Mouse (Mus musculus) heart, postnatal 0 days (tissue): ENCODE data around the gene Ralgps1. TPM values are rescaled to one million over a fixed set of nuclear protein-coding genes. Genes with fewer than 3 reads are reported as not detected.
A peak's percentile ranks its signal among the peaks of the same experiment; 100 is the strongest.

Experiments
- ATAC-seq: fragments of 200-750 bp; cut with Nextera tagmentation; 2 replicates; pipeline ENCODE4 v1.8.0; 2017; ENCODE audit warnings: low read depth, moderate number of reproducible peaks, moderate library complexity; ENCODE audit not compliant: insufficient read depth
- DNase-seq: peaks from one replicate; pipeline ENCODE4 v3.0.0-alpha.2; 2016; ENCODE audit warnings: low spot score
- H3K27ac ChIP-seq: fragments of 300-500 bp; sonication (generic); 2 replicates; pipeline ENCODE4 v1.5.1; 2014; ENCODE audit warnings: low read depth, mild to moderate bottlenecking
- H3K27me3 ChIP-seq: fragments of 300-500 bp; sonication (generic); 2 replicates; pipeline ENCODE4 v1.6.1; 2014; ENCODE audit warnings: low read length, mixed read lengths; ENCODE audit not compliant: control insufficient read depth, insufficient read depth
- H3K36me3 ChIP-seq: fragments of 300-500 bp; sonication (generic); replicated peaks from 2 replicates; pipeline ENCODE4 v1.6.1; 2014; ENCODE audit warnings: low read length, mixed read lengths; ENCODE audit not compliant: control insufficient read depth, insufficient read depth
- H3K4me1 ChIP-seq: fragments of 300-500 bp; sonication (generic); 2 replicates; pipeline ENCODE4 v1.6.1; 2014; ENCODE audit warnings: antibody characterized with exemption; ENCODE audit not compliant: control insufficient read depth, insufficient read depth
- H3K4me2 ChIP-seq: fragments of 300-500 bp; sonication (generic); 2 replicates; pipeline ENCODE4 v1.6.1; 2014; ENCODE audit warnings: low read depth, mild to moderate bottlenecking, low read length, moderate library complexity
- H3K4me3 ChIP-seq: fragments of 300-500 bp; sonication (generic); 2 replicates; pipeline ENCODE4 v1.5.1; 2014; ENCODE audit warnings: low read depth, low read length
- H3K9ac ChIP-seq: fragments of 300-500 bp; sonication (generic); replicated peaks from 2 replicates; pipeline ENCODE4 v1.6.1; 2014; ENCODE audit warnings: low read depth, low read length, mixed read lengths
- H3K9me3 ChIP-seq: fragments of 300-500 bp; sonication (generic); replicated peaks from 2 replicates; pipeline ENCODE4 v1.6.1; 2016; ENCODE audit warnings: low read length; ENCODE audit not compliant: control insufficient read depth
- CTCF ChIP-seq: IDR thresholded peaks from 2 replicates; pipeline ENCODE4 v1.5.1; 2016; ENCODE audit warnings: antibody characterized with exemption, control low read depth, low read depth
- EP300 ChIP-seq: IDR thresholded peaks from 2 replicates; pipeline ENCODE4 v1.6.1; 2016; ENCODE audit warnings: antibody characterized with exemption, low read depth
- WGBS: fragments of 180-500 bp; shearing (Covaris S2); extraction: QIAGEN DNeasy Blood & Tissue Kit; methylation state at CpG from one replicate; pipeline ENCODE4 v1.1.7; 2014; 5-methylcytosine and 5-hydroxymethylcytosine counted together
- polyA plus RNA-seq: library from polyadenylated mRNA; unstranded; fragments of >200 nt; fragmentation: Nextera tagmentation; extraction: Ambion mirVana; gene quantifications from 2 replicates; pipeline ENCODE4 v1.2.1, GENCODE M21; 2015
- total RNA-seq: library from RNA; depleted of rRNA; stranded (reverse); fragments of >200 nt; gene quantifications from 2 replicates; pipeline ENCODE4 v1.2.3, GENCODE M21; 2014; ENCODE audit warnings: low replicate concordance

The Ralgps1 gene
- total and polyA plus RNA-seq, 2 experiments from 2014 or later, result 3.2 to 6.9 TPM

DNA sequence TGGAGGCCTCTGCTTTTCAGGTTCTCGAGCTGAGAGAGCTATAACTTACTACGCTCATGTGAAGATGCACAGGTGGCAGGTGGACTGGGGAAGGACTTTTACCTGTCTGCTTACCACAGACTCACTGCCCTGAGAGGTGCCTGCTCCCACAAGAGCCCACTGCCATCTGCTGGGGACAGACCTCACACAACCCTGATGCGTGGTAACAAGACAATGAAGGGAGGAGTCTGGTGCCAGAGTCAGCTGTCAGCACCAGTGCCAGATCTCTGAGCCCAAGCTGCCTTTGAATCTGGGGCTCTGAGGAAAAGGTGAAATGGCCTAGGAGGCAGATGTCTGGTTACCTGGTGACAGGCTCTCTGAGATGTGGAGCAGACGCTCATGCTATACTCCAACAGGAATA is 136.4 kb downstream of the Ralgps1 start:
- H3K4me1 ChIP-seq, result peaks cover 16% of the 10 kb centered on the region
- 68% methylated on average over 4 of the region's 4 CpGs for WGBS
- DNase-seq, result no peak
- TF ChIP-seq CTCF (peak; percentile 64), EP300 (no peak)
- H3K9ac ChIP-seq, result no peak overlapping the region
- no peak overlapping the region for H3K4me3 ChIP-seq
- no peak overlapping the region for H3K27ac ChIP-seq
- no peaks in the 10 kb centered on the region for H3K27me3 ChIP-seq
- H3K36me3 ChIP-seq, result peaks cover 24% of the 10 kb centered on the region
- no peaks in the 10 kb centered on the region for H3K9me3 ChIP-seq
- ATAC-seq, result 0 out of 2 replicates have a peak, but pooled peaks have one; percentile 59
- no peak overlapping the region for H3K4me2 ChIP-seq

- DNase-seq, result no peak
- peaks cover 32% of the 10 kb centered on the region for H3K36me3 ChIP-seq
- H3K27me3 ChIP-seq, result no peaks in the 10 kb centered on the region
- H3K4me2 ChIP-seq, result no peak overlapping the region
- H3K4me1 ChIP-seq, result peaks cover 16% of the 10 kb centered on the region
- 70% methylated on average over 5 of the region's 5 CpGs for WGBS
- H3K4me3 ChIP-seq, result no peak overlapping the region
- 0 out of 2 replicates have a peak overlapping the region, but pooled peaks have one; percentile 4 for H3K27ac ChIP-seq
- TF ChIP-seq EP300, result no peak
- TF ChIP-seq CTCF, result no peak
- H3K9ac ChIP-seq, result no peak overlapping the region
- H3K9me3 ChIP-seq, result no peaks in the 10 kb centered on the region
- ATAC-seq, result no peak
These were observed 137.4 kb downstream of the Ralgps1 start for GRCm38 (mm10) chr2:33233856-33234255.

GRCm38 (mm10) chr2:33232782-33233570 is 138.3 kb downstream of the Ralgps1 start:
- Histone ChIP-seq H3K9ac (no peak overlapping the region), H3K27ac (0 out of 2 replicates have a peak overlapping the region, but pooled peaks have one; percentile 4), H3K4me2 (no peak overlapping the region), H3K4me3 (no peak overlapping the region), H3K4me1 (peaks cover 16% of the 10 kb centered on the region), H3K36me3 (peaks cover 40% of the 10 kb centered on the region), H3K9me3 (no peaks in the 10 kb centered on the region), H3K27me3 (no peaks in the 10 kb centered on the region)
- 72% methylated on average over 6 of the region's 6 CpGs for WGBS
- DNase-seq, result no peak
- TF ChIP-seq EP300 (no peak), CTCF (no peak)
- peak; percentile 49 for ATAC-seq

- Histone ChIP-seq H3K4me1 (peaks cover 20% of the 10 kb centered on the region), H3K4me2 (no peak overlapping the region), H3K27me3 (no peaks in the 10 kb centered on the region), H3K4me3 (no peak overlapping the region), H3K27ac (peak overlapping the region; percentile 36), H3K9ac (no peak overlapping the region), H3K36me3 (peaks cover 31% of the 10 kb centered on the region), H3K9me3 (no peaks in the 10 kb centered on the region)
- TF ChIP-seq CTCF, result no peak
- no peak for TF ChIP-seq EP300
- 45% methylated on average over 2 of the region's 2 CpGs for WGBS
- ATAC-seq (no peak), DNase-seq (no peak)
These were observed 139.5 kb downstream of the Ralgps1 start for GRCm38 (mm10) chr2:33231788-33232187.

GRCm38 (mm10) chr2:33230701-33231100 is 140.6 kb downstream of the Ralgps1 start:
- peaks cover 26% of the 10 kb centered on the region for H3K36me3 ChIP-seq
- ATAC-seq, result no peak
- H3K27me3 ChIP-seq, result no peaks in the 10 kb centered on the region
- 49% methylated on average over 10 of the region's 10 CpGs for WGBS
- H3K9ac ChIP-seq, result no peak overlapping the region
- no peak overlapping the region for H3K4me2 ChIP-seq
- no peak for DNase-seq
- H3K4me1 ChIP-seq, result peaks cover 20% of the 10 kb centered on the region
- no peaks in the 10 kb centered on the region for H3K9me3 ChIP-seq
- TF ChIP-seq CTCF (no peak), EP300 (no peak)
- no peak overlapping the region for H3K4me3 ChIP-seq
- no peak overlapping the region for H3K27ac ChIP-seq
